Mouse (Mus musculus): Measurements from ENCODE around the gene Crybg2. TPM values are rescaled to one million over a fixed set of nuclear protein-coding genes. Genes with fewer than 3 reads are reported as not detected.

The Crybg2 gene
- polyA plus RNA-seq, 1 experiment: not detected

GRCm38 (mm10) chr4:134068793-134069580, 8.4 kb downstream of the Crybg2 start:
- H3K4me3 ChIP-seq (replicated peaks): no peak overlapping the region
- no peaks in the 10 kb centered on the region for H3K36me3 ChIP-seq (replicated peaks; ENCODE audit: low read length)
- H3K9me3 ChIP-seq: peaks cover 11% of the 10 kb centered on the region
- TF ChIP-seq FLI1 (IDR thresholded peaks at IDR 0.05; ENCODE audit: low read length) (no peak), GATA1 (IDR thresholded peaks at IDR 0.05; ENCODE audit: borderline replicate concordance, low read length) (no peak)
- H3K4me1 ChIP-seq: no peaks in the 10 kb centered on the region
- peaks cover 83% of the 10 kb centered on the region for H3K27me3 ChIP-seq (replicated peaks)

DNA sequence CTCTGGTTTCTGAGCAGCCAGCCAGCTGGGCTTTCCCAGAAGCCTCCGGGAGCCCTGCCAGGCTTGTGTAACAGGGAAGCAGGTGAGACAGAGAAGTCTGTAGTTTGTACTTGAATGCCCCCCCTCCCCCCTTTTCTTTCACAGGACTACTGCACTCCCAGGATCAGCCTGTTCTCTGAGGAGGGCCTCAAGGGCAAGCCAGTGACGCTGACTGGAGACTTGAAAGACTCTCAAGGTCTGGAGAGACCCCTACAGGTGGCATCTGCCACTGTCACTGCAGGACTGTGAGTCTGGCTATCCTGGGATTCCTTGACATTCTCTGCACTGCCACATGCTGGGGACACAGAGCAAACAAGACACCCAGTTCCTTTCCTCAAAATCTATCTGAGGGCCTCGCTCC, 18.1 kb downstream of the Crybg2 start:
- Histone ChIP-seq H3K9me3 (no peaks in the 10 kb centered on the region; the same call in 1 of the 2 replicates), H3K4me3 (replicated peaks) (no peak overlapping the region), H3K4me1 (peaks cover 20% of the 10 kb centered on the region), H3K36me3 (replicated peaks; ENCODE audit: low read length) (no peaks in the 10 kb centered on the region), H3K27me3 (replicated peaks) (peaks cover 80% of the 10 kb centered on the region)
- TF ChIP-seq GATA1 (IDR thresholded peaks at IDR 0.05; ENCODE audit: borderline replicate concordance, low read length): no peak
- no peak for TF ChIP-seq FLI1 (IDR thresholded peaks at IDR 0.05; ENCODE audit: low read length)

GRCm38 (mm10) chr4:134080674-134081073, 20.1 kb downstream of the Crybg2 start:
- Histone ChIP-seq H3K27me3 (replicated peaks) (peaks cover 63% of the 10 kb centered on the region), H3K9me3 (peaks cover 5% of the 10 kb centered on the region), H3K4me1 (peaks cover 20% of the 10 kb centered on the region), H3K4me3 (replicated peaks) (no peak overlapping the region), H3K36me3 (replicated peaks; ENCODE audit: low read length) (no peaks in the 10 kb centered on the region)
- no peak for TF ChIP-seq FLI1 (IDR thresholded peaks at IDR 0.05; ENCODE audit: low read length)
- no peak for TF ChIP-seq GATA1 (IDR thresholded peaks at IDR 0.05; ENCODE audit: borderline replicate concordance, low read length)

DNA sequence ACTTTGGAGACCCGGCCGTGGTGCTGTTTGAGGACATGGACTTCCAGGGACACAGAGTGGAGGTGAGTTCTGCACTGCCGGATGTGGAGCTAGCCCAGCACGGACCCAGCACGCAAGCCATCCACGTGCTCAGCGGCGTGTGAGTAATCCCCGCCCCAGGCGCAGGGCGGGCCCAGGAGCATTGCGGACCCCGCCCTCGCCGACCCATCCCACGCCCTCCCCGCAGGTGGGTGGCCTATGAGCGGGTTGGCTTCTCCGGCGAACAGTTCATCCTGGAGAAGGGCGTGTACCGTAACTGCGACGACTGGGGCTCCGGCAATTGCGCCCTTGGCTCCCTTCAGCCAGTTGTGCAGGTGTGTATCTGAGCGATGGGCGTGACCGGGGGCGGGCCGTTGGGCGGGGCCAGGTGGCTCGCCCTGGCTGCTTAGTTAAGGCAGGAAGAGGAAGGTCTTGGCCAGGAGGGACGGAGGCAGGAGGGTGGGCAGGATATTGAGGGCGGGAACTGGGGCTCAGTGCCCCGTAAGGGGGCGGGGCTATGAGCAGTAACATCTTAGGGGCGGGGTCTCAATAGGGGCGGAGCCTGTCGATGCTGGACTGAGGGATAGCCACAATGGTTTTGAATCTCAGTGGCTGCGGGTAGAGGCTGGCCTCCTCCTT, 21.2 kb downstream of the Crybg2 start:
- no peaks in the 10 kb centered on the region for H3K36me3 ChIP-seq (replicated peaks; ENCODE audit: low read length)
- H3K4me3 ChIP-seq (replicated peaks): peak overlapping the region; percentile 90
- TF ChIP-seq GATA1 (IDR thresholded peaks at IDR 0.05; ENCODE audit: borderline replicate concordance, low read length) (no peak), FLI1 (IDR thresholded peaks at IDR 0.05; ENCODE audit: low read length) (no peak)

GRCm38 (mm10) chr4:134082460-134082859, 21.8 kb downstream of the Crybg2 start:
- no peaks in the 10 kb centered on the region for H3K36me3 ChIP-seq (replicated peaks; ENCODE audit: low read length)
- H3K9me3 ChIP-seq: peaks cover 5% of the 10 kb centered on the region
- peak overlapping the region; percentile 90 for H3K4me3 ChIP-seq (replicated peaks)
- H3K27me3 ChIP-seq (replicated peaks): peaks cover 59% of the 10 kb centered on the region
- TF ChIP-seq FLI1 (IDR thresholded peaks at IDR 0.05; ENCODE audit: low read length) (no peak), GATA1 (IDR thresholded peaks at IDR 0.05; ENCODE audit: borderline replicate concordance, low read length) (no peak)
- H3K4me1 ChIP-seq: peaks cover 29% of the 10 kb centered on the region

More for the DNA sequence above, 21.2 kb downstream of the Crybg2 start:
- H3K27me3 ChIP-seq (replicated peaks): peaks cover 62% of the 10 kb centered on the region
- H3K9me3 ChIP-seq: peaks cover 5% of the 10 kb centered on the region
- H3K4me1 ChIP-seq: peaks cover 24% of the 10 kb centered on the region

DNA sequence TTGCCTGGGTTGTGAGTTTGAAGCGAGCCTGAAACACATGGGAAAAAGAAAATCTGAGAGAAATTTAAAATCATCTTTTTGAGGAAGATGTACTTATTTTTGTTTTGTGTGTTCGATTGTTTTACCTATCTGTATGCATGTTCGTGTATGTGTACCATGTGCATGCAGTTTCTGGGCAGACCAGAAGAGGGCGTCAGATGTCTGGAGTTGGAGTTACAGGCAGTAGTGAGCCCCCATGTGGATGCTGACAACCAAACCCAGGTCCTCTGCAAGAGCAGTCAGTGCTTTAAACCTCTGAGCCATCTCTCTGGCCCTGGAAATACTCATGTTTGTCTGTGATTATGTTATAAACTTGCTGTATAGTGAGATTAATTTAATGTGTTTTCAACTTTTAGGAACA, 24.4 kb downstream of the Crybg2 start:
- no peaks in the 10 kb centered on the region for H3K36me3 ChIP-seq (replicated peaks; ENCODE audit: low read length)
- no peak overlapping the region for H3K4me3 ChIP-seq (replicated peaks)
- TF ChIP-seq FLI1 (IDR thresholded peaks at IDR 0.05; ENCODE audit: low read length) (no peak), GATA1 (IDR thresholded peaks at IDR 0.05; ENCODE audit: borderline replicate concordance, low read length) (no peak)
- peaks cover 5% of the 10 kb centered on the region for H3K9me3 ChIP-seq
- peaks cover 48% of the 10 kb centered on the region for H3K4me1 ChIP-seq
- peaks cover 48% of the 10 kb centered on the region for H3K27me3 ChIP-seq (replicated peaks)

DNA sequence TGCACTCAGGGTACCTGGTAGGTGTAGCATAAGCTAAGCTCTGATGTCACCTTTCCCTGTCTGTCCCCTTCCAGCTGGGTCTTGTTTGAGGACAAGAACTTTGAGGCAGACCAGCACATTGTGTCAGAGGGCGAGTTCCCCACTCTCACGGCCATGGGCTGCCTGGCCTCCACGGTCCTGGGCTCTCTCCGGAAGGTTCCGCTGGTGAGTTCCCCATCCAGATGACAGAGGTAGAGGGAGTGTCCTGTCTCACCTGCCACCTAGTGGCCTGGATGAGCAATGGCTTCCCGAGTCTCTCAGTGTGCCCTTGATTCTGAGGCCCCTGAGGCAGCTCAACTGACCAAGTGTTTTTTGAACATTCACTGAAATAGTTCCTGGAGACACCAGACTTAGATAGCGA, 26.8 kb downstream of the Crybg2 start:
- TF ChIP-seq GATA1 (IDR thresholded peaks at IDR 0.05; ENCODE audit: borderline replicate concordance, low read length) (no peak), FLI1 (IDR thresholded peaks at IDR 0.05; ENCODE audit: low read length) (no peak)
- peaks cover 9% of the 10 kb centered on the region for H3K36me3 ChIP-seq (replicated peaks; ENCODE audit: low read length)
- peak overlapping the region; percentile 6 for H3K4me3 ChIP-seq (replicated peaks)
- H3K4me1 ChIP-seq: peaks cover 44% of the 10 kb centered on the region
- peaks cover 24% of the 10 kb centered on the region for H3K27me3 ChIP-seq (replicated peaks)
- H3K9me3 ChIP-seq: peaks cover 5% of the 10 kb centered on the region

- peaks cover 9% of the 10 kb centered on the region for H3K27me3 ChIP-seq (replicated peaks)
- peaks cover 53% of the 10 kb centered on the region for H3K4me1 ChIP-seq
- TF ChIP-seq FLI1 (IDR thresholded peaks at IDR 0.05; ENCODE audit: low read length) (no peak), GATA1 (IDR thresholded peaks at IDR 0.05; ENCODE audit: borderline replicate concordance, low read length) (no peak)
- peaks cover 20% of the 10 kb centered on the region for H3K36me3 ChIP-seq (replicated peaks; ENCODE audit: low read length)
- peaks cover 5% of the 10 kb centered on the region for H3K9me3 ChIP-seq
- no peak overlapping the region for H3K4me3 ChIP-seq (replicated peaks)
These were observed 28.4 kb downstream of the Crybg2 start for GRCm38 (mm10) chr4:134089029-134089428.

- Histone ChIP-seq H3K36me3 (replicated peaks; ENCODE audit: low read length) (peaks cover 20% of the 10 kb centered on the region), H3K9me3 (no peaks in the 10 kb centered on the region), H3K4me1 (peaks cover 69% of the 10 kb centered on the region), H3K4me3 (replicated peaks) (no peak overlapping the region), H3K27me3 (replicated peaks) (peaks cover 9% of the 10 kb centered on the region)
- no peak for TF ChIP-seq FLI1 (IDR thresholded peaks at IDR 0.05; ENCODE audit: low read length)
- no peak for TF ChIP-seq GATA1 (IDR thresholded peaks at IDR 0.05; ENCODE audit: borderline replicate concordance, low read length)
These were observed 30.1 kb downstream of the Crybg2 start for GRCm38 (mm10) chr4:134090521-134091224.

DNA sequence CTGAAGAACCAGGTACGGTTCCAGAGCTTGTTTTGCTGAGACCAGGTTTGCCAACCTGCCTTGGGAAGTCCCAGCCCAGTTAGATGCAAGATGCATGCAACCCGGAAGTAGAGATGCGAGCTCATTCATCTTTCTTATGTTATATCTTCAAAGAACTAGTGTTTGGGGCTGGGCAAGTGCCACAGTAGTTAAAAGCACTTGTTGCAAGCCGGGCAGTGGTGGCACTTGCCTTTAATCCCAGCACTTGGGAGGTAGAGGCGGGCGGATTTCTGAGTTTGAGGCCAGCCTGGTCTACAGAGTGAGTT, 30.6 kb downstream of the Crybg2 start:
- Histone ChIP-seq H3K27me3 (replicated peaks) (peaks cover 9% of the 10 kb centered on the region), H3K4me3 (replicated peaks) (no peak overlapping the region), H3K9me3 (no peaks in the 10 kb centered on the region), H3K4me1 (peaks cover 72% of the 10 kb centered on the region), H3K36me3 (replicated peaks; ENCODE audit: low read length) (peaks cover 20% of the 10 kb centered on the region)
- TF ChIP-seq FLI1 (IDR thresholded peaks at IDR 0.05; ENCODE audit: low read length) (no peak), GATA1 (IDR thresholded peaks at IDR 0.05; ENCODE audit: borderline replicate concordance, low read length) (no peak)
